Mouse (Mus musculus) liver, postnatal 0 days (tissue): Measurements from ENCODE around the gene M6pr.

Experiments used
- CTCF ChIP-seq: sonication (generic); IDR thresholded peaks from 2 replicates; pipeline ENCODE4 v1.5.1; 2016; ENCODE audit warnings: antibody characterized with exemption, low read depth
- EP300 ChIP-seq: IDR thresholded peaks from 2 replicates; pipeline ENCODE4 v1.6.1; 2016; ENCODE audit warnings: antibody characterized with exemption, low read depth, mild to moderate bottlenecking

DNA sequence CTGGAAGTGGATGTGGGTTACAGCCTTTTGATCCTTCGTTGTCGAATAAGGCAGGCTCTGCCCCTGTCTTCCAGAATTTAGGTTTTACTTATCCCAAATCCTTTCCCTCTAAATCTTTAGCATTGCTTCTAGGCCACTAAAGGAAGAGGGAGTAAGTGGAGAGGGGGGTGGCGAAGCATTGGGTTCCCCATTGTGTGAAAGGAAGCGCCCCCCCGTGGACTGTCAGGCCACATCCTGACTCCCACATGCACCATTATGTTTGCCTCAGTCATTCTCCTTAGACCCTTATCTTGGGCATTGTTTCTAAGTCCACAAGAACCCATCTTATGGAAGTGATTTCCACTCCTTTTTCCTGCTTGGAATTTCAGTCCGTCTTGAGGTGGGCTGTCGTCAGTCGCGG lies 13.3 kb upstream of the M6pr start:
- no peak for TF ChIP-seq EP300
- TF ChIP-seq CTCF = peak; percentile 19; the same call in 1 of the 2 replicates
